Mouse (Mus musculus): ENCODE measurements around the gene Slc25a4.
A peak's percentile ranks its signal among the peaks of the same experiment; 100 is the strongest.
"Not testable (repeated sequence)": the region's sequence is repeated elsewhere in the genome, so short reads cannot be mapped to it uniquely, and the experiment has no call there.

The Slc25a4 gene

DNA sequence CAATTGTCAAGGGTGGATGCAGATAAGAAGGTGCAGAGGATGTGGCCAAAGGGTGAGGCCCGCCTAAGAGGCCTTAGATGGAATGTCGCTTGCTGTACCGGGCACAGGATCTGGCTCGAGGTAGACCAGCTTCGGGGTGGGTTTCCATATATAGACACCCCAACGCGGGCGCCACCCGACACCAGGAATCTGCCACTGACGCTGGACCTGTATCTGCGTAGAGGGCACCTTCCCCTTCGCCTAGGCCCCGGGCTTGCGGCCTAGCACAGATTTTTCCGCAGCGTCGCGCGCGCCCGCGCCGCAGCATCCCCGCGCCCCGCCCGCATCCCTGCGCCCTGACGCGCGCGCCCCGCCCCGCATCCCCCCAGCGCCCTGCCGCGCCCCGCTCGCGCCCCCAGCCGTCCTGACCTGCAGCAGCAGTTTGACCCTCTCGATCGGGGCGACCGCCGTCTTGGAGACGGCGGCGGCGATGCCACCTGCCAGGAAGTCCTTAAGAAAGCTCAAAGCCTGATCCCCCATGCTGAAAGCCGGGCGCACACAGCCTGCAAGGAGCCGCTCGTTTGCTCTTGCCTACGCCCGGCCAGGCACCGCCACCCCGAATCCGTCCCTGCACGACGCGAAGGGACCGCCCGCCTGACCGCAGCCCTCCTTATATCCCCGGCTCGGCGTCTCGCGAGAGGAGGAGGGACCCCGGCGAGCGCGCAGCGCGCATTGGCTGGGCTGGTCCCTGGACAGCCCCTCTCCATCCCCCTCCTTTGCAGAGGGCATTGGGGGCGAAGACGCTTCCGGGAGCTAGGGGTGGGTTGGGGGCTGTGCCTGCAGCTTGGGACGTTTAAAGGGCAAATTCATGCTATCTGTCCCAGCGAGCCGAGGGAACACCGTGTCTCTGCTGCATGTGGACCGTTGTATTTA lies at the start of gene Slc25a4:
TSS of gene Slc25a4 (minus strand) at position 881 of the 912 bp plus-strand sequence.
- DNase-seq, result peak; percentile 97

GRCm38 (mm10) chr8:46257921-46258682 lies 47.0 kb upstream of the Slc25a4 start:
- DNase-seq, result no peak

DNA sequence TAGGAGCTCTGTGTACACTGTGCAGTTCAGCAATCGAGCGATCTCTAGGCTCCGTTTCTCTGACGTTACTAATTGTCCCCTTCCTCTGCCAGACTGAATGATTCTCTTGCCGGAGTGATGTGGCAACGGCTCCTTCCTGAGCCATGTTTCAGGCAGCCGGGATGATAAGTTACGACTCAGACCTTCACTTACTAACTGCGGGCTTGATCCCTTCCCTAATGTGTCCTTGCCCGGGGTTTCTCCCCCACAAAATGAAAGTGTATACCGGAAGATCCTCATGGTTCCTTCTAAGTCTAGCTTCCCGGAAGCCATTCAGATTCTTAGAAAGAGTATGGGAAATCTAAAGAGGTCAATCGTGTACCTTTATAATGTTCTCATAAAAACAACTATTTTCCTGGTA lies 41.4 kb upstream of the Slc25a4 start:
- DNase-seq, result no peak

GRCm38 (mm10) chr8:46251561-46251960 lies 40.5 kb upstream of the Slc25a4 start:
- no peak for DNase-seq

DNA sequence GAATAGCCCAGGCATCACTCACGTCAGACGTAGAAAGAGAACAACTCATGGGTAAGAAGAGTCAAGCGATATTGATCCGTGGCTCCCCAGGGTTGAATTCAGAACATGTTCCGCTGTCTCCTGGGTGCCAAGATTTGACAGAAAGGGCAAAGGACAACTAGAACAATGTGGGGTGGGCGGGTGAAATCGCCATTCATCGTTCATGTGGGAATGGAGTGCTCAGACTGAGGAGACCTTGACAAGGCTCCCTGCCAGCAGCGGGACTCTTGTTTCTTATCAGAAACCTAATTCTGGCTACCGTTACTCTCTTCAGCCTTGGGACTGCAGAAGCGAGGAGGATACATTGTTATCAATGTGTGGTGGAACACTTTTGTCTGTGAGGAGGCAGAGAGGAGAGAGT lies 35.3 kb upstream of the Slc25a4 start:
- DNase-seq, result no peak

DNA sequence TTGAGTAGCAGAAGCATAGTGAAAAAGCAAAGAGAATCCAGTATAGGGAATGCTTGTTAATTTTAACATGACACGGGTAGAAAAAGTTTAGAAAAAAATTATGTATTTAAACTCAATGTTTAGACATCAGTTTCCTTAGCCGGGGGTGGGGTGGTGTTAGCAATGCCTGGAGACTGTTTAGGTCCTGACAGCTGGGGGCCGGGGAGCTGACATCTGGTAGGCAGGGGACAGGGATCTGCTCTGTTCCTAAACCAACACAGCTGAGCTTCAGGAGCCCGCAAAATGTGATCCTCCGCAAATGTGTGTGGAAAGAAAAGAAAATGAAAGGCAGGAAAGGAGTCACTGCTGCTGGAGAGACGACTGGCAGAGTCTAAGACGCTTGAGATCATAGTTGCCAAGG lies 31.9 kb upstream of the Slc25a4 start:
- no peak for DNase-seq

DNA sequence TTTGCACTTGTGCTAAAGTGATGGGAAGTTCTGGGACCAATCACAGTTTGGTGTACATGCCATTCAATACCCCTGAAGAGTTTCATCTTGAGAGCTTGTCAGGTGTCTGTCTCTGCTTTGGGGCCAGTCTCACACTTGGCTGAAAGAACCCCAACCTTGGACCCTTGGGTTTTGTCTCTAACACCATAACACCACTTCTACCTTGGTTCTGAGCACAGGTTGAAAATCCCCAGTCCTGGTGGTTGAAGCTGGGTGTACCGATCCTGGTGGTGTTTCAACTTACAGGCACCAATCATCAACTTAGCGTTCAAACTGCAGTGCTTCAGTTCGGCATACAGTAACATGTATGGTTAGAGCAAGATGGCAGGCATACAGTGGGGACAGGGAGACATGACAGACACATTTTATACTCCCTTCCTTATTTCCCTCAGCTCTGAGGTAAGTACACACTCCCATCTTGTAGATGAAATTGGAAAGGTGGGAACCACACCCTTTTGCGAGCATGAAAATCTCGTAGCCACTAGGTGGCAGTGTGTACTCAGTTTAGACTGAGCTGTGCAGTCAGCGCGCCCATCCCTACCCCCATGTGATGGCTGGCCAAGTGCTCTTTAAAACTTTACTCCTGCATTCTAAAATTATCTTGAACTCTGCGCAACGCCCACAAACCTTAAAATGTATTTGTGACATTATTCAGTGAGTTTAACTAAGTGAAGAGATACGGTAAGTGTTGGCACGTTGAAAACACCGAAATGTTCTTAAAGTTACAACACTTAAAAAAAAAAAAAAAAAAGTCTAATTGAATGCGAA lies 30.7 kb upstream of the Slc25a4 start:
- DNase-seq, result peak; percentile 75

GRCm38 (mm10) chr8:46236441-46237223 lies 25.5 kb upstream of the Slc25a4 start:
- DNase-seq, result no peak

- no peak for DNase-seq
Measured at GRCm38 (mm10) chr8:46234736-46235135, 23.7 kb upstream of the Slc25a4 start.

DNA sequence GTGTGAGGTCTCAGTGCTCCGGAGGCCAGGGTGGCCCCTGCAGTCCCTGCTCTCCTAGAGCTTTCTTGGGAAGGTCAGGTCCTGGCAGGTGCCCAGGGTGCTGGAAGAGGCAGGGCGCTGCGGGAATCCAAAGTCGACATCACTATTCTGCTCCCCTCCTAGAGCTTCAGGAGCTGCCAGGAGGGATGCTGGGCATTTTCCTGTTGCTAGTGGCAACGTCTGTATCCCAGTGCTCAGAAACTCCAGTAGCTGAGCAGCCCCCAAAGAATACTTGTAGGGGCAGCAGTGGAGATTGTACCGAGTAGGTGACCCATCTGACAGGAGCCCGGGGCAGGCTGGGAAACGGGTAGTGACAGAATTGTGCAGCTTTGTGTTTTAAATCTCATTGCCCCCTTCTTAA lies 21.7 kb upstream of the Slc25a4 start:
- DNase-seq, result no peak

DNA sequence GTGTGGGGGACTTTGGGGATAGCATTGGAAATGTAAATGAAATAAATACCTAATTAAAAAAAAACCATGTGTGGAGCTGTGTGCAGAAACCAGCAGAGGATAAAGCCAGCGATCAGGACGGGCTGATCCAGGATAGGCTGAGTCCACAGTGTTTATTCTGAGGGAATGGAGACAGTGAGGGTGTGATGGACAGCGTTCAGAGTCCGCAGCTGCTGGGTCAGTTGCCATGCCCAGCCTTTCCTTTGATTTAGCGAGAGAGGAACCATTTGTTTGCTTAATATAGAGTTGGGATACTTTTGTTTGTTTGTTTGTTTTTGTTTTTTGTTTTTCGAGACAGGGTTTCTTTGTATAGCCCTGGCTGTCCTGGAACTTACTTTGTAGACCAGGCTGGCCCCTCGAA lies 20.9 kb upstream of the Slc25a4 start:
- DNase-seq, result not testable (repeated sequence)

- DNase-seq, result no peak
Measured at GRCm38 (mm10) chr8:46226622-46227021, 15.5 kb upstream of the Slc25a4 start.

DNA sequence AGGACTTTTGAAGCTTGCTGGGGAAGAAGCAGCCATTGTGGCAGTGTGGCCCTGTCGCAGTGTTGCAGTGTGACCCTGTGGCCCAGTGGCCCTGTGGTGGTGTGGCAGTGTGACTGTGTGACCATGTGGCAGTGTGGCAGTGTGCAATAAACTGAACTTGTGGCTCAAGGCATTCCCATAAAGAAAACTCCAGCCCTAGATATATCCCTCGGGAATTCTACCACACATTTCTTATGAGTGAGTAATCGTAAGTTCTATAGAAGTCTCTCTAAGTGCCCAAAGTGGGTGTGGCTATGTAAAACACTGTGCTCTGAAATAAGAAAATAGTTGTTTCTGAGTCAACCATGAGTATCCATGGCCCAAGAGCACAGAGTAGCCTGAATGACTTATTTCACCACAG lies 14.4 kb upstream of the Slc25a4 start:
- DNase-seq, result no peak

- no peak for DNase-seq
Measured at GRCm38 (mm10) chr8:46220566-46220965, 9.5 kb upstream of the Slc25a4 start.

DNA sequence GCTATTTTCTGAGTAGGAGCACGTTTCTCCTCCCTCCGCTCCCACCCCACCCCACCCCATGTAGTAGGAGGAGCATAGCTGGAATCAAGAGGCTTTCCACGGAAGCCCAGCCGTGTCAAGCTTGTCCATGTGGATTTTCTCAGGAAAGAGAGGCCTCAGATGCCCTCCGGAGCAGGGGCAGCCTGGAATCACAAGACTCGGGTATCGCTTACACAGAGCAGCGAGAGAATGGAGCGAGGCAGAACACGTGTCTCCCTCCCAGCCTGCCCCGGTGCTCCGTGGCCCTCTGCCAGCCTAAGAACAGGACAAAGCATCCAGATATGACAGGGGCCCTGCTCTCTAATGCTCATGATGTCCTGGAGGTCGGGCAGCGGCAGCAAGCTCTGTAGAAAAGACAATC lies 5.8 kb upstream of the Slc25a4 start:
- DNase-seq, result peak; percentile 58

GRCm38 (mm10) chr8:46213971-46214480 lies 2.9 kb upstream of the Slc25a4 start:
- DNase-seq, result no peak

DNA sequence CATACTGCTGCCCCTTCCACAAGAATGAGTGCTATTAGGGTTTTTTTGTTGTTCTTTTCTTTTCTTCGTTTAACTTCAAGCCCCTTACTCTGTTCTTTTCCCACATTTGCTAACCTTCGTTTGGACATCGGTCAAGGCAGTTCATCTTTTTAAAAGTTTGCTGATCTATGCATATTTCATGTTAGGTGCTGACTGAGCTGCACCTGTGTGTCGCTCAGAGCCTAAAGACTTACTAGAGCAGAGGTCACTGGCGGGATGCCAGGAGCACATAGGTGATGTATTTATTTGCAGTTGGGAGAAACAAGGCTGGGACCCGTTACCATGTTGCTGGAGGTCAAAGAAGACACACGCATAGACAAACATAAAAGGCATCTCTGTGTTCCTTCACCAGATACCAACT lies 1.1 kb upstream of the Slc25a4 start:
- DNase-seq, result no peak

DNA sequence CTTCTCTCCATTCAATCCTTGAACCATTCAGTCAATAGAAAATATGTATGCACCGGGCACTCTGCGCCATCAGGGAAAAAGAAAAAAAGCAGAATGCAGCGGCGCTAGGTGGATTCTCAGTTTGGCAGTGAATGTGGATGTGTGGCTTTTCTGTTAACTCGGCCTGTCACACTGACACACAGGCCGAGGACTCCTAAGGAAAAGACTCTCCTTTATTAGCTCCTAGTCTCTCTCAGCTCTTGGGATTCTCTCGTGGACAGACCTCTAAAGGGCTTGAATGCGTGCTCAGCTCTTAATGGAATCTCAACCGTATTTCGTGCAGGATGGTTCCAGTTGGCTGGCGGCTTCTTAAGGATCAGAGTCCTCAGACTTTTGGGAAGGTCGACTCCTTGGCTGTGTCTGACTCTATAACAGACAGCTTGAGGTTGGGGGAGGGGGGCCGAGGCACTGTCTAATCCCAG lies 557 bp upstream of the Slc25a4 start:
- no peak for DNase-seq

DNA sequence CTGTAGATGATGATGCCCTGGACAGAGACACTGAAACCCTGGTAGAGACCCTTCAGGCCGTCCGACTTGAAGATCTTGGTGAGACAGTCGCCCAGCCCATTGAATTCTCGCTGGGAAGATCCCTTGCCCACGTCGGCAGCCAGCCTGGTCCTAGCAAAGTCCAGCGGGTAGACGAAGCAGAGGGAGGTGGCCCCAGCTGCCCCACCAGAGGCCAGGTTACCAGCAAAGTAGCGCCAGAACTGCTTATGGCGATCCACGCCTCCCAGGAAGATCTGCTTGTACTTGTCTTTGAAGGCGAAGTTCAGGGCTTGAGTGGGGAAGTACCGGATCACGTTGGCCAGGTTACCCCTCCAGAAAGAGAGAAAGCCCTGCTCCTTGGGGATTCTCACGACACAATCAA lies 2.0 kb downstream of the Slc25a4 start:
- no peak for DNase-seq

- DNase-seq, result peak; percentile 64
Measured at GRCm38 (mm10) chr8:46208354-46208753, 2.7 kb downstream of the Slc25a4 start.

GRCm38 (mm10) chr8:46206107-46206506 lies 5.0 kb downstream of the Slc25a4 start:
- no peak for DNase-seq
